Mouse (Mus musculus): ENCODE measurements around the gene Parn. TPM values are rescaled to one million over a fixed set of nuclear protein-coding genes. Genes with fewer than 3 reads are reported as not detected.
"Not testable (repeated sequence)": the region's sequence is repeated elsewhere in the genome, so short reads cannot be mapped to it uniquely, and the experiment has no call there.

Parn gene
- total RNA-seq, 2 experiments from 2014 or later: 22.4 to 24.3 TPM

GRCm38 (mm10) chr16:13638198-13638597 is 29.8 kb downstream of the Parn start:
- not testable (repeated sequence) for DNase-seq (ENCODE audit: low spot score in 2 of 2)

DNA sequence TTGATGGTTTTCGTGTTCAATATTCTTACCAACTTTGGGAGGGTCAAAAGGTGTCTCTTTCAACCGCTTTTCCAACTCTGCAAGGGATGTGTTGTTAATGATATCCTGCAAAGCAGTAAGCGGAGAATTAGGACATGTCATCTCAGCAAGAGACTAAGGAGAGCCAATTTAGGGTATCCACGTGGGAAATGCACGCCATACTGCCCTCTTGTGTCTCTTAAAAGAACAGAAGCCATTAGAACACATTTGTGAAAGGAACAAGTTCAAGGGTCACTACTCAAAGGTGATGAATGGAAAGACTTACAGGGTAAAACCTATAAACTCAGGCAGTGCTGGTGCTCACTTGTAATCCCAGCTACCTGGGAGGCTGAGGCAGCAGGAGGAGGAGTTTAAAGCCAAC is 39.6 kb downstream of the Parn start:
- DNase-seq (ENCODE audit: low spot score in 2 of 2): peak; percentile 4 to 6

GRCm38 (mm10) chr16:13621745-13622507 is 46.0 kb downstream of the Parn start:
- no peak for DNase-seq (ENCODE audit: low spot score in 2 of 2)

- DNase-seq (ENCODE audit: low spot score in 2 of 2): no peak
These were observed 47.8 kb downstream of the Parn start for GRCm38 (mm10) chr16:13620194-13620593.

DNA sequence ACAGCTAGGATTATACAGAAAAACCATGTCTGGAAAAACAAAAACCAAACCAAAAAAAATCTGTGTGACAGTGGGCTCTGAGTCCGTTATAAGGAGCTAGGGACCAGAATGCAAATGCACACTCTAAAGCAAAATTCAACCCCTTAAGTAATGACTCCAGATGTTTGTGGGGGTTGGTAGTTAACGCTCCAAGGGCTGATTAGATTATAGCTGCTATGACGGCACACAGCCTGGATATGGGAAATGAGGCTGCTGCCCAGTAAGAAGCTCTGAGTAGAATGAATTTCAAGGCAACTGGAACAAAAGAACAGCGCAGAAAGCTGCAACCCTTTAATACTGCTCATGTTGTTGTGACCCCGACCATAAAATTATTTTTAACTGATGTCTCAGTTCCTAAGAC is 52.7 kb downstream of the Parn start:
- no peak for DNase-seq (ENCODE audit: low spot score in 2 of 2)

GRCm38 (mm10) chr16:13612571-13612970 is 55.4 kb downstream of the Parn start:
- DNase-seq (ENCODE audit: low spot score in 2 of 2): no peak

DNA sequence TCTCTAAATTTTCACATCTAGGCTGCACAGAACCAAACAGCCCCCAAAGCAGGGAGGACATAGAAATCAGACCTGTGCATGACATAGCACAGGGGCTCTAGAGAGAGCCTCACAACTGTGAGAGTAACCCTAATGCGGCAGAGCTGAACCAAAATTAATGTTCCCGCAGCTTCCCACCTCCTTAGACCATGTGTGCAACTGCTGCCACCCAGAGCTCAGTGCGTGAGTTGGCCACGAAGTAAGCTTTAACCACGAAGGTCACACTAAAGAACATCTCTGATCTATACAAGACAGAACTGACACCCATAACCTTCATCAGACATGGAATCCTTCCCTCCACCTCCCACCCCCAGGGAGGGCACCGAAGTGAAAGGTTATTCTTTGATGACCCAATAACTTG is 55.9 kb downstream of the Parn start:
- DNase-seq (ENCODE audit: low spot score in 2 of 2): peak; percentile 4 to 5

- no peak for DNase-seq (ENCODE audit: low spot score in 2 of 2)
These were observed 56.6 kb downstream of the Parn start for GRCm38 (mm10) chr16:13611399-13611798.

DNA sequence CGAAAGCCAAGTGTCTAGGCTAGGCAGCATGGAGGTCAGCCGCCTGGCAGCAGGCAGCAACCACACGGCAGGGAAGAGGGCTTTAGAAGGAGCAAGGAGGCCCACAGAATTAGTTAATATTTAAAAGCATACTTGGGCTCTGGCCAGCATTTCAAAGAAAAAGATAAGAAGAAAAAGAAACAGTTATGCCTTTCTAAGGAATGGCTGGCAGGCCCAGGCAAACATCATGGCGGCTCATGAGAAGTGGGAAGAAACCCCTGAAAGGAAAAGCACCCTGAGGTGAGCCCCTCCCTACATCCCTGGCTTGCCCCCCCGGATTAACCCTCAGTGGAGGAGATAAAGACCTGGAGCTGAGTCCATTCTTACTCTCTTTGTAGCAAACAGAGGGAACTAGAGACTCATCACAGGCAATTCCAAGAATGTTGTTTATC is 57.0 kb downstream of the Parn start:
- DNase-seq (ENCODE audit: low spot score in 2 of 2): no peak

- no peak for DNase-seq (ENCODE audit: low spot score in 2 of 2)
These were observed 59.3 kb downstream of the Parn start for GRCm38 (mm10) chr16:13608705-13609085.

GRCm38 (mm10) chr16:13607987-13608704 is 59.8 kb downstream of the Parn start:
- DNase-seq (ENCODE audit: low spot score in 2 of 2): no peak

GRCm38 (mm10) chr16:13602779-13603178 is 65.2 kb downstream of the Parn start:
- no peak for DNase-seq (ENCODE audit: low spot score in 2 of 2)

GRCm38 (mm10) chr16:13589049-13589408 is 78.9 kb downstream of the Parn start:
- DNase-seq (ENCODE audit: low spot score in 2 of 2): no peak

- no peak for DNase-seq (ENCODE audit: low spot score in 2 of 2)
These were observed 79.6 kb downstream of the Parn start for GRCm38 (mm10) chr16:13588182-13589048.

GRCm38 (mm10) chr16:13585234-13585633 is 82.7 kb downstream of the Parn start:
- DNase-seq (ENCODE audit: low spot score in 2 of 2): no peak

- peak in 1 of 2 experiments; percentile 12 for DNase-seq (ENCODE audit: low spot score in 2 of 2)
These were observed 87.2 kb downstream of the Parn start for GRCm38 (mm10) chr16:13580784-13581183.

- no peak for DNase-seq (ENCODE audit: low spot score in 2 of 2)
These were observed 88.0 kb downstream of the Parn start for GRCm38 (mm10) chr16:13580016-13580415.

DNA sequence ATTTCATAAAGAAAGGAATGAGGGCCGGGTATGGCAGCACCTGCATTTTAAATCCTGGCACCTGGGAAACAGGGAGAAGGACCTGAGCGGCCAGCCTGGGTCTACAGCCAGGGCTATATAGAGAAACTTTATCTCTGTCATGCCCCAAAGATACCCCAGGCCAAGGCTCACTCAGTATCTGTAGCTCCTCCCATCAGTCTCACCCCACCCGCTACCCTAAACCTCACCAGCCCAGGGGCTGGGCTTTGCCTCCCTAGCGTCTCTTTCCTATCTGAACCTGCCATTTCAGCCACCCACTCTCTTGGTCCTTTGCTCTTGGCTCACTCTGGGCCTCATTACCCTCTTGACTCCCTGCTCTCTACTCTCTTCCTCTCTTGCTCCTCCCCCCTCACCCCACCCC is 92.7 kb downstream of the Parn start:
- DNase-seq (ENCODE audit: low spot score in 2 of 2): no peak

DNA sequence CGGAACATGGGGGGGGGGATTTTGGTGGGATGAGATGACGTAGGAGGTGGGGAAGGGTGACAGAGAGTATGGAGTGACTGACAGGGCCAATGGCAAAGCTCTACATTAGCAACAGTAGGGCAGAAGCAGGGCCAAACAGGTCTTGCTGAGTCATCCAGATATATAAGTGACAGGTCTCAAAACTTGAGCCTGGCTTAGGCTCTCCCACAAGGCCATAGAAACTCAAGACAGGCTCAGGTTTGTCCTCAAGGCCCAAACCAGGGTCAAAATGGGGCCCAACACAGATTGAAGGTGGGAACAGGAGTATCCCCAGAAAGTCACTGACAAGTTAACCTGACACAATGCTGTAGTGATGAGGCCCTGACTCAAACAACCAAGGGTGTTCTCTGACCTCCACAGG is 99.7 kb downstream of the Parn start:
- no peak for DNase-seq (ENCODE audit: low spot score in 2 of 2)

GRCm38 (mm10) chr16:13567614-13568013 is 100.4 kb downstream of the Parn start:
- DNase-seq (ENCODE audit: low spot score in 2 of 2): no peak

GRCm38 (mm10) chr16:13566351-13566750 is 101.6 kb downstream of the Parn start:
- no peak for DNase-seq (ENCODE audit: low spot score in 2 of 2)

GRCm38 (mm10) chr16:13565291-13565690 is 102.7 kb downstream of the Parn start:
- DNase-seq (ENCODE audit: low spot score in 2 of 2): peak; percentile 21 to 40

Measured in left cerebral cortex, adult 18-20 months (tissue).